Comparison of ENCODE assay signal across 14 mouse cellular contexts in genomic region chr1:64655415-64655814, GRCm38 (mm10).
"Had no signal": no experiment of that assay in that cellular context is flagged by ENCODE, and none has a peak within 500 bp of the region (broad histone marks: within the 10 kb centered on the region; RNA-seq: fewer than 3 reads in every experiment).

No protein-coding gene starts in this region.

- H3K36me3 ChIP-seq: kidney, embryonic 15.5 days; limb, embryonic 15.5 days; liver, embryonic 12.5 days; stomach, embryonic 15.5 days had no signal

- H3K27ac ChIP-seq: kidney, embryonic 15.5 days; left cerebral cortex, adult 2 months; limb, embryonic 15.5 days; liver, embryonic 12.5 days; stomach, embryonic 15.5 days had no signal

- H3K9me3 ChIP-seq: kidney, embryonic 15.5 days; limb, embryonic 15.5 days; liver, embryonic 12.5 days; stomach, embryonic 15.5 days had no signal

- H3K9ac ChIP-seq: kidney, embryonic 15.5 days; limb, embryonic 15.5 days; liver, embryonic 12.5 days; lung, embryonic 14.5 days; stomach, embryonic 15.5 days had no signal

- DNase-seq: kidney, adult 2 months; kidney, postnatal 25 days; lung, embryonic 14.5 days; lung, postnatal 10 days; lung, postnatal 4 days; right cerebral cortex, postnatal 14 days had no signal

- H3K27me3 ChIP-seq: kidney, embryonic 15.5 days; limb, embryonic 15.5 days; liver, embryonic 12.5 days; stomach, embryonic 15.5 days had no signal

- H3K4me3 ChIP-seq: kidney, embryonic 15.5 days; left cerebral cortex, adult 2 months; limb, embryonic 15.5 days; liver, embryonic 12.5 days; stomach, embryonic 15.5 days had no signal

- H3K4me1 ChIP-seq: kidney, embryonic 15.5 days; limb, embryonic 15.5 days; liver, embryonic 12.5 days; stomach, embryonic 15.5 days had no signal

- ATAC-seq: intestine, embryonic 16.5 days; liver, embryonic 12.5 days; midbrain, embryonic 16.5 days had no signal

- H3K4me2 ChIP-seq: kidney, embryonic 15.5 days; limb, embryonic 15.5 days; liver, embryonic 12.5 days; lung, embryonic 14.5 days; midbrain, embryonic 11.5 days; stomach, embryonic 15.5 days had no signal
